Mouse (Mus musculus): ENCODE measurements around the gene Fbxo10. TPM values are rescaled to one million over a fixed set of nuclear protein-coding genes. Genes with fewer than 3 reads are reported as not detected.
A peak's percentile ranks its signal among the peaks of the same experiment; 100 is the strongest.

Fbxo10 gene
- polyA plus RNA-seq (2015; fragmentation: Nextera tagmentation; extraction: Ambion mirVana), result 27.3 and 28.1 TPM in 2 replicates

DNA sequence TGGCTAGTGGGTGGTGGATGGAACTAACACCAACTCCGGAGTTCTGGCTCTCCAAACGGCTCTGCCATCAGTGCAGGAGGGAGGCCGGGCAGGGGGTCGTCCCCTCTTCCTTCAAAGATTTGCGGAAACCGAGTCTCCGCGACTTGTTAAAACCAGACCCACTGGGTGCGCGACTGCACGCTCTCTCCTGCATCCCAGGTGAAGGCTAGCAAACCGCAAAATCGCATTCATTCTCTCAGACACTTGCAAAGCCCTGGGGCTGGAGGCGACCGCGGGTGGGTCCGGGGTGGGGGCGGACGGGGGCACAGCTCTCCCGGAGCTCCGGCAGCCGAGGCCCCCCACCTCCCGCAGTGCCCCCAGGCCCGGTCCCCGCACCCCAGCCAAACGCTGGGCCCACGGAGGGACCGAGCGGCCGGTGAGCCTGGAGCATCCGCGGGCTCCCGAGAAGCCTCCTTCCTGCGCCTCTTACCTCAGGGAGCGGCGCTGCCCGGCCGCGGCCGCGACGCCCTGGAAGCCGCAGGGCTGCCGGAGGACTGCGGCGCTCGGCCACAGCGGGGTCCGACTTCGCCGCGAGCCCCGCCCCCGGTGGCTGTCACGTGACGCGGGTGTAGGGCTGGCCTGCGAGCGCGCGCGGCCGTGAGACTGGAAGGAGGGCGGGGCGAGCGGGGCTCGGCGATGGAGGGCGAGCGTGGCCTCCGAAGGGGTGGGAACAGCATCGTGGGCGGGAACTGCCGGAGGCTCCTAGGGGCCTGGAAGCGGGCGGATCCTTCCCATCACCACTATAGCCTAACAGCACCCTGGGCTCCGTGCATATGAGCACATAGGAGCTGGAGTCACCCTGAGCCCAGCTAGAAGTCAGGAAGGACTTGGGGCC lies at the start of gene Fbxo10:
Fbxo10 (minus strand) TSS at position 584 of the 874 bp plus-strand sequence.
- no peaks in the 10 kb centered on the region for H3K9me3 ChIP-seq (ENCODE audit: control insufficient read depth, low read length)
- peak within 1 kb of the TSS; percentile 53 for H3K4me2 ChIP-seq (ENCODE audit: low read length)
- H3K27ac ChIP-seq (ENCODE audit: low read length), result peak within 1 kb of the TSS; percentile 91
- H3K36me3 ChIP-seq (ENCODE audit: control insufficient read depth, insufficient read depth), result no peaks in the 10 kb centered on the region
- H3K4me3 ChIP-seq (replicated peaks; ENCODE audit: low read length), result peak within 1 kb of the TSS; percentile 80
- peak within 1 kb of the TSS; percentile 96 for H3K9ac ChIP-seq (replicated peaks; ENCODE audit: low read depth, low read length)
- H3K27me3 ChIP-seq (replicated peaks; ENCODE audit: control insufficient read depth, insufficient read depth, low read length), result no peaks in the 10 kb centered on the region
- peaks cover 14% of the 10 kb centered on the region for H3K4me1 ChIP-seq (replicated peaks; ENCODE audit: control insufficient read depth, insufficient read depth, low read length)
- peak; percentile 86 for ATAC-seq
- WGBS, result under 1% methylated on average over 56 of the region's 77 CpGs

DNA sequence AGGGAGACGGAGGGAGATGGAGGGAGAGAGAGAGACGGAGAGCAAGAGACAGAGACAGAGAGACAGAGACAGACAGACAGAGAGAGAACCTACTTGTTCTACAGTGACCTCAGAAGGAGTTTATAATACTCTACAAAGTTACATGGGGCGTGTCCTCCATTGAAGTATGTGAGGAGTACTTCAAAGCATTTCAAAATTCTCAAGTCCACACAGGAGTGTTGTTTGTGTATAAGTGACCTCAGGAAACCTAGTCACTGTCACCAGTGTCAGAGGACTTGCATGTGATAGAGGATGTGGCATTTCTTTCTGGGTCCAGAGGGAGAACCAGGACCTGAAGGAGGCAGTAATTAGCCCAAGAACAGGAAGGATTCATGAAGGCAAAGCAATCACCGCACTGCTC lies 46.6 kb upstream of the Fbxo10 start:
- no peak for ATAC-seq
- Histone ChIP-seq H3K27ac (ENCODE audit: low read length) (no peak overlapping the region), H3K9ac (replicated peaks; ENCODE audit: low read depth, low read length) (no peak overlapping the region), H3K4me2 (ENCODE audit: low read length) (no peak overlapping the region), H3K4me1 (replicated peaks; ENCODE audit: control insufficient read depth, insufficient read depth, low read length) (no peaks in the 10 kb centered on the region), H3K36me3 (ENCODE audit: control insufficient read depth, insufficient read depth) (no peaks in the 10 kb centered on the region), H3K9me3 (ENCODE audit: control insufficient read depth, low read length) (no peaks in the 10 kb centered on the region), H3K4me3 (replicated peaks; ENCODE audit: low read length) (no peak overlapping the region), H3K27me3 (replicated peaks; ENCODE audit: control insufficient read depth, insufficient read depth, low read length) (no peaks in the 10 kb centered on the region)
- 82% methylated on average over 4 of the region's 4 CpGs for WGBS

DNA sequence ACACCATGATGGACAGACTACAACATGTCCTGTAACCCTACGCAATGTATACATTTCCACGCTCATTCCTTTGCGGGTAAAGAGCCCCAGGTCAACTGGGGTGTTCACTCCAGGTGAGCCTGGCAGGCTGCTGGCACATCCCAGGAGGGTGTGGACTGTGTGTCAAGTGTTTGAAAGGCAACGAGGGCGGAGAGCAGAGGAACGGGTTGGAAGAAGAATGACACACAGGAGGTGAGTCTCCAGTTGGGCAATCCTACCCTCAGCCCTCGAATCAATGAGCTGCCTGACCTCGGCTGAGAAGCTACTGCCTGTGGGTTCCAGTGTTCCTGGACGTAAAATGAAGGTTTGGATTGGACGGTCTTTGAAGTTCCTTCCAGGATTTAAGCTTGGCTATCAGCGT lies 36.9 kb upstream of the Fbxo10 start:
- no peak for ATAC-seq

DNA sequence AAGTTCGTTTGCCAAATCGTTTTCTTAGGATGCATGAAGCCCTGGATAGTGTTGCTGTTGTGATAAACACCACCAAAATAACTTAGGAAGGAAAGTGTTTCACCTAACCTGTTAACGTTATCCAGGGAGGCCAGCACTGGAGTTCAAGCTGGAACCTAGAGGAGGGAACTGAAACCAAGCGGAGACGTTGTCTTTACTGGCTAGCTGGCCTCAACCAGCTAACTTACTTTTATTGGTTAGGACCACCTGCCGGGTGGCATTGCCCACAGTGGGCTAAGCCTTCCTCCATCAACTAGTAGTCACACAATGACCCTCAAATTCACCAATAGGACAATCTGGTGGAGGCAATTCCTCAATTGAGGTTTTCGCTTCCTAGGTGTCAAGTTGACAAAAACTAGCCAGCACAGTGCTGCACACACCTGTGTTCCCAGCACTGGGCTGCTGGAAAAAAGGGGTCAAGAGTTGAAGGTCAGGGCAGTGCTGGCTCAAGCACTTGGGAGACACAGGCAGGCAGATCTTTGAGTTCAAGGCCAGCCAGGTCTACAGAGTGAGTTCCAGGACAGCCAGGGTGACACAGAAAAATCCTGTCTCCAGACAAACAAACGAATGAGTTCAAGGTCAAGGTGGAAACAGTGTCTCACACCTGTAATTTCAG lies 24.2 kb upstream of the Fbxo10 start:
- Histone ChIP-seq H3K4me2 (ENCODE audit: low read length) (no peak overlapping the region), H3K9me3 (ENCODE audit: control insufficient read depth, low read length) (no peaks in the 10 kb centered on the region), H3K36me3 (ENCODE audit: control insufficient read depth, insufficient read depth) (no peaks in the 10 kb centered on the region; the same call in 1 of the 2 replicates), H3K27ac (ENCODE audit: low read length) (no peak overlapping the region), H3K4me1 (replicated peaks; ENCODE audit: control insufficient read depth, insufficient read depth, low read length) (peaks cover 10% of the 10 kb centered on the region), H3K9ac (replicated peaks; ENCODE audit: low read depth, low read length) (no peak overlapping the region), H3K27me3 (replicated peaks; ENCODE audit: control insufficient read depth, insufficient read depth, low read length) (0 out of 2 replicates have a peak, but pooled peaks cover 3% of the 10 kb centered on the region), H3K4me3 (replicated peaks; ENCODE audit: low read length) (no peak overlapping the region)
- no peak for ATAC-seq
- WGBS, result 65% methylated on average over 8 of the region's 8 CpGs

More for the DNA sequence above, 36.9 kb upstream of the Fbxo10 start:
- H3K27ac ChIP-seq (ENCODE audit: low read length), result no peak overlapping the region
- no peak overlapping the region for H3K4me3 ChIP-seq (replicated peaks; ENCODE audit: low read length)
- H3K27me3 ChIP-seq (replicated peaks; ENCODE audit: control insufficient read depth, insufficient read depth, low read length), result no peaks in the 10 kb centered on the region
- no peak overlapping the region for H3K9ac ChIP-seq (replicated peaks; ENCODE audit: low read depth, low read length)
- H3K36me3 ChIP-seq (ENCODE audit: control insufficient read depth, insufficient read depth), result no peaks in the 10 kb centered on the region
- H3K9me3 ChIP-seq (ENCODE audit: control insufficient read depth, low read length), result no peaks in the 10 kb centered on the region
- 92% methylated on average over 11 of the region's 11 CpGs for whole genome bisulfite sequencing
- no peaks in the 10 kb centered on the region for H3K4me1 ChIP-seq (replicated peaks; ENCODE audit: control insufficient read depth, insufficient read depth, low read length)
- no peak overlapping the region for H3K4me2 ChIP-seq (ENCODE audit: low read length)

DNA sequence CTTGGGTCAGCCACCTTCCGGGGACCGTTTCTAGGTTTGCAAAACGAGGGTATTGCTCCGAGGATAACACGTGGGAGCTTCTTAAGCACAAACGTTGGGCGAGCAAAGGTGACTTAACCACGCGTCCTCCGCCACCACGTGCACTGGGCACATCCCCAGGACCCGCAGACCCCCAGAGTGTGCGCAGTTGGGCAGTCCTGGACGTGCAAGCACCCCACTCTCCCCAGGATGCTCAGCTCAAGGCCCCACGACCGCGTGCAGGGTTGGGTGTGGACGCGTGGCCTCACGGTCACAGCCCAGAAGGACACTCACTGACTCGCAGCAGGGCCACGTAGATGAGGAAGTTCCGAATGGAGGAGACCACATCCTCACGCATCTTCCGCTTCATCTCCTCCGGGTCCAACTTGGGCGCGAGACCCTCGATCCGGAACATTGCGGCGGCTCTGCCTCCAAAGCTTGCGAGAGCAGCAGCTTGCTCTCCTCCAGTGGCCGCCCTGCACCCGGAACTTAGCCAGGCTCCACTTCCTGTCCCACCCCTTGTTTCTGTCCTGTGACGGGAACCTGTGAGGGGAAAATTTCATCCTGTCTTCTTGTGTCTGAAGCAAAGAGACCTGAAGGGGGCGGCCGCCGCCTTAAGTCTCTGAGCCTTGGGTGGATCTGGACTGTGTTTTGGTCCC lies 23.3 kb upstream of the Fbxo10 start, which contains the start of gene Tomm5:
Tomm5 (minus strand) TSS at position 514 of the 677 bp plus-strand sequence.
- H3K27me3 ChIP-seq (replicated peaks; ENCODE audit: control insufficient read depth, insufficient read depth, low read length), result 0 out of 2 replicates have a peak, but pooled peaks cover 1% of the 10 kb centered on the region
- peaks cover 10% of the 10 kb centered on the region for H3K4me1 ChIP-seq (replicated peaks; ENCODE audit: control insufficient read depth, insufficient read depth, low read length)
- H3K9ac ChIP-seq (replicated peaks; ENCODE audit: low read depth, low read length), result peak within 1 kb of the TSS; percentile 82
- H3K36me3 ChIP-seq (ENCODE audit: control insufficient read depth, insufficient read depth), result peaks cover under 1% of the 10 kb centered on the region; the same call in 1 of the 2 replicates
- H3K4me3 ChIP-seq (replicated peaks; ENCODE audit: low read length), result peak within 1 kb of the TSS; percentile 68
- no peaks in the 10 kb centered on the region for H3K9me3 ChIP-seq (ENCODE audit: control insufficient read depth, low read length)
- WGBS, result under 1% methylated on average over 39 of the region's 39 CpGs
- peak within 1 kb of the TSS; percentile 94 for H3K4me2 ChIP-seq (ENCODE audit: low read length)
- peak; percentile 99 for ATAC-seq
- no peak within 1 kb of the TSS for H3K27ac ChIP-seq (ENCODE audit: low read length)

DNA sequence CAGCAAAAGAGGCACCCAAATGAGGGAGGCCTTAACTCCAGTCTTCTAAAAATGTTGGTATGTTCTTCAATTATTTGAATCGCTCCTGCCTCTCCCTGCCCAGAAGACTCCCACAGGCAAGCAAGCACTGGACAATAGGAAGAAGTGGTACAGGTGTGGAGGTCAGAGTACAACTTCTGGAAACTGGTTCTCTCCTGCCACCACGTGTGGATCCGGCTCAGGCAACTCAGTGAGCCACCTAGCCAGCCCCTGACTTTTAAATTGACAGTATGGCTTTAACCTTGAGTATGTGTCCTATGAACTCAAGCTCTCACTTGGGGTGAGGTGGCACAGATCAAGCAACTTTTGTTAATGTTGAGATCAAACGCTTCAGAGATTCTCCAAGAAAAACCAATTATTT lies 22.7 kb upstream of the Fbxo10 start:
- Histone ChIP-seq H3K9ac (replicated peaks; ENCODE audit: low read depth, low read length) (peak overlapping the region; percentile 82), H3K36me3 (ENCODE audit: control insufficient read depth, insufficient read depth) (peaks cover 3% of the 10 kb centered on the region; the same call in 1 of the 2 replicates), H3K27me3 (replicated peaks; ENCODE audit: control insufficient read depth, insufficient read depth, low read length) (no peaks in the 10 kb centered on the region), H3K27ac (ENCODE audit: low read length) (no peak overlapping the region), H3K4me1 (replicated peaks; ENCODE audit: control insufficient read depth, insufficient read depth, low read length) (peaks cover 10% of the 10 kb centered on the region), H3K9me3 (ENCODE audit: control insufficient read depth, low read length) (no peaks in the 10 kb centered on the region), H3K4me3 (replicated peaks; ENCODE audit: low read length) (peak overlapping the region; percentile 68), H3K4me2 (ENCODE audit: low read length) (peak overlapping the region; percentile 94)
- 9% methylated on average over 4 of the region's 4 CpGs for WGBS
- ATAC-seq, result no peak

DNA sequence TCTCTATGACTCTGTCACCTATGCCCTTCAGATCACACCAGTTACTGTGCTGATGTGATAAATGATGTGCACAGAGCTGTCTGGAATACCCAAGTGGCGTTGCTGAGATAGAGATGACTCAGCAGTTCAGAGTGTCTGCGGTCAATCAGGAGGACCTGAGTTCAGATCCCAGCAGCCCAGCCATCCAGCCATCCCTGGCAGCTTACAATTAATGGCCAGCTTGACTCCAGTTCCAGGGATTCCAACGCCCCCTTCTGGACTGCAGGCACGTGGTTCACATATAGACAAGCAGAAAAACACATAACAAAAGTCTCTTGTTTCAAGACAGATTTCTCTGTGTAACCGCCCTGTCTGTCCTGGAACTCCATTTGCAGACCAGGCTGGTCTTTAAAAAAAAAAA lies 22.0 kb upstream of the Fbxo10 start:
- H3K4me2 ChIP-seq (ENCODE audit: low read length), result no peak overlapping the region
- WGBS, result 70% methylated on average over 5 of the region's 5 CpGs
- no peaks in the 10 kb centered on the region for H3K9me3 ChIP-seq (ENCODE audit: control insufficient read depth, low read length)
- H3K4me3 ChIP-seq (replicated peaks; ENCODE audit: low read length), result no peak overlapping the region
- no peaks in the 10 kb centered on the region for H3K27me3 ChIP-seq (replicated peaks; ENCODE audit: control insufficient read depth, insufficient read depth, low read length)
- H3K36me3 ChIP-seq (ENCODE audit: control insufficient read depth, insufficient read depth), result peaks cover 3% of the 10 kb centered on the region; the same call in 1 of the 2 replicates
- ATAC-seq, result no peak
- H3K27ac ChIP-seq (ENCODE audit: low read length), result no peak overlapping the region
- H3K9ac ChIP-seq (replicated peaks; ENCODE audit: low read depth, low read length), result no peak overlapping the region
- peaks cover 10% of the 10 kb centered on the region for H3K4me1 ChIP-seq (replicated peaks; ENCODE audit: control insufficient read depth, insufficient read depth, low read length)

DNA sequence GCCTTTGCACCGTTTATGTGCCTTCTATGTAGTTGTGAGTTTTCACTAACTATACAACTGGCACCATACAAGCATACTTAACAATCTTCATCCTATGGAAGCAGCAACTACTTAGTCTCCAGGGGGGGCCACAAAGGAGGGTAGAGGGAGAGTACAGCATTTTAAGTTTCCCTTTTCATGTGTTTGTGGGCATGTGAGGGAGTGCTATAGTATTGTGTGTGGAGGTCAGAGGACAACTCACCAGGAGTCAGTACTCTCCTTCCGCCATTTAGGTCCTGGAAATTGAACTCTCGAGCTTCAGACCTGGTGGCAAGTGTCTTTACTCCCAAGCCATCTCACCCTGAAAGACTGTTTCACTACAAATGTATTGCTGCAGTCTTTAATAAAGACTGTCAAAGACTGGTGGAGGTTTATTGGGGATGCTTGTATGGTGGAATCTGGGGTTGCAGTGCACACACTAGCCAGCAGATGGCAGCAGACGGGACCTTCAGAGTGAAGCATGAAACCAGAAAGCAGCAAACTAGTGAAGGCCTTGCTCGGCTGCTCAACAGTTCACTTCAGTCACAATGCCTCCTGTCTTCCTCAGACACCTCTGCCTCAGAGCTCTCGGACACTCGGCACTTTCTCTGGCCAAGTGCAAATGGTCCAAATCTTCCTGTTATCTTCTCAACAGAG lies 12.9 kb upstream of the Fbxo10 start:
- Histone ChIP-seq H3K27ac (ENCODE audit: low read length) (no peak overlapping the region), H3K9ac (replicated peaks; ENCODE audit: low read depth, low read length) (no peak overlapping the region), H3K36me3 (ENCODE audit: control insufficient read depth, insufficient read depth) (no peaks in the 10 kb centered on the region), H3K27me3 (replicated peaks; ENCODE audit: control insufficient read depth, insufficient read depth, low read length) (no peaks in the 10 kb centered on the region), H3K4me3 (replicated peaks; ENCODE audit: low read length) (no peak overlapping the region), H3K9me3 (ENCODE audit: control insufficient read depth, low read length) (no peaks in the 10 kb centered on the region), H3K4me1 (replicated peaks; ENCODE audit: control insufficient read depth, insufficient read depth, low read length) (no peaks in the 10 kb centered on the region), H3K4me2 (ENCODE audit: low read length) (no peak overlapping the region)
- 26% methylated on average over 7 of the region's 7 CpGs for WGBS
- ATAC-seq, result 0 out of 2 replicates have a peak, but pooled peaks have one; percentile 31

Measured in forebrain, embryonic 16.5 days (tissue).